Mouse (Mus musculus): Measurements from ENCODE around the gene Slc12a8. TPM values are rescaled to one million over a fixed set of nuclear protein-coding genes. Genes with fewer than 3 reads are reported as not detected.
A peak's percentile ranks its signal among the peaks of the same experiment; 100 is the strongest.

The Slc12a8 gene
- polyA plus RNA-seq, 1 experiment from 2014 or later = 0.65 TPM

DNA sequence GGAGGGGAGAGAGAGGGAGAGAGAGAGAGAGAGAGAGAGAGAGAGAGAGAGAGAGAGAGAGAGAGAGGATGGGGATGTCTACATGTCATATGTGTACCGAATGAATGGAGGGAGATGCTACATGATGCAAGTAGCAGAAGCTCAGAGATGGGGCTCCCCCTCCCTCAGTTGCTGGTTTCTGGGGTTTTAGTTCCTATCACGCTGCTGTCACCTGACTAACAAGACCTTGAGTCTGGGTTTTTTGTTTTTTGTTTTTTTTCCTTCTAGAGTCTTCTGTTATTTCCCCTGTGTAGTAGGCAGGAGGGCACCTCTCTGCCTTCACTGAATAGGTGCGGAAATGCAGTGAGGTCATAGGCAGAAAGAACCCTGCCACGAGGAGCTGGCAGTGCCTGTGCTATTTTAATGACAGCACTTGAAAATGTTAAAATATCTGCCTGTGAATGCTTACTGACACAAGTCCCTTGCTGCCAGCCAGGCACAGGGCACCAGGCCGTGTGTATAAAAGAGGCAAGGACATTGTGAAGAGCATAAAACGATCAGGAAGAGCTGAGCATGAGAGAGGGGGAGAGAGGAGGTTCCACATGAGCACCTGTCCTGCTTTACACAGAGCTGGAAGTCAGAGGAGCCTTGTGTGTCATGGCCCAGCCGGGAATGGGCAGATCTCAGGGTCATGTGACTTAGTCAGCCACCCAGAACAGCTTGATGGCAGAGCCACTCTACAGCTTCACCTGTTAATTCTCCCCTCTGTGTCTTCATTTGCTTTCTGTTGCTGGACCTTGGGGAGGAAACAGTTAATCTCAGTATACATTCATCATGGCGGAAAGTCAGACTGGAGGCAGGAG lies 89.8 kb downstream of the Slc12a8 start:
- no peaks in the 10 kb centered on the region; the same call in 1 of the 2 replicates for H3K27me3 ChIP-seq
- no peak overlapping the region for H3K9ac ChIP-seq
- H3K27ac ChIP-seq = peak overlapping the region; percentile 72
- peaks cover 32% of the 10 kb centered on the region for H3K4me1 ChIP-seq
- no peak overlapping the region; the same call in 1 of the 2 replicates for H3K4me2 ChIP-seq (replicated peaks)
- H3K9me3 ChIP-seq (replicated peaks) = no peaks in the 10 kb centered on the region
- H3K36me3 ChIP-seq = no peaks in the 10 kb centered on the region
- H3K4me3 ChIP-seq = no peak overlapping the region
- WGBS = 29% methylated on average over 8 of the region's 8 CpGs
- no peak for ATAC-seq (ENCODE audit: low FRiP score)

DNA sequence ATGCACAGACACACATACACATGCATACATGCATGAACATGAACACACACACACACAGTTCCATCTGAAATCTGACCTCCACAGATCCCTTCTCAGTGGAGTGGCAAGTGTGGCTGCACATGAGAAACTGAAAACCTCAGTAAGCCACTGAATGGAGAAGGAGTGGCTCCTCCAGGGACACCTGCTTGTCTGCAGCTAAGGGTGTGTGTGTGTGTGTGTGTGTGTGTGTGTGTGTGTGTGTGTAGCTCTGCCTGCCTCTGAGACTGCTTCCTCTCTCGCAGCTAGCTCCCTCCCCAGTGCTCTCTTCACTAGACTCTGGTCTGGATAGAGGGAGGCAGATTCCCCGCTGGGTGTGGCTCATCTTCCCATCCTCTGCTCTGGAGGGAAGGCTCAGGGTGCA lies 92.4 kb downstream of the Slc12a8 start:
- H3K9me3 ChIP-seq (replicated peaks) = no peaks in the 10 kb centered on the region
- peaks cover 32% of the 10 kb centered on the region for H3K4me1 ChIP-seq
- 83% methylated on average over 2 of the region's 2 CpGs for WGBS
- ATAC-seq (ENCODE audit: low FRiP score) = no peak
- H3K27ac ChIP-seq = no peak overlapping the region
- no peaks in the 10 kb centered on the region for H3K36me3 ChIP-seq
- no peak overlapping the region for H3K4me2 ChIP-seq (replicated peaks)
- H3K4me3 ChIP-seq = no peak overlapping the region
- no peak overlapping the region for H3K9ac ChIP-seq
- H3K27me3 ChIP-seq = no peaks in the 10 kb centered on the region; the same call in 1 of the 2 replicates

DNA sequence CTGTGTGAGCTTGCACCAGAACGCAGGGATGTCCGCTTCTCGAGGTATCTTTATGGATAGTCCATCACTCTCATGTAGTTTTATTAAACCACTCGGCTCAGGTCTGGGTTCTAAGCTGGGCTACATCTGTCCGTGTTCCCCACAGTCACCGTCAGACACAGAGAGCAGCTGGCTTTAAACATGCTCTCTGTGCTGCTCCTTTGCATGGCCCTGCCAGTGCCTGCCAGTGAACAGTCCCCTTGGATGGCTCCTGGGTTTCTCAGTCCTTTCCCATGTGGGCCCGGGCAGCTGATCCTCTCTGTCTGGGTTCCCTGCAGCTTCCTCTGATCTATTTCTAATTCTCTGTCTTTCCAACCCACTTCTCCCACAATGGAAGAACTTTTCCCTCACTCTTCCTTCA lies 93.3 kb downstream of the Slc12a8 start:
- Histone ChIP-seq H3K4me2 (replicated peaks) (no peak overlapping the region), H3K4me1 (peaks cover 28% of the 10 kb centered on the region), H3K9me3 (replicated peaks) (no peaks in the 10 kb centered on the region), H3K9ac (no peak overlapping the region), H3K27ac (no peak overlapping the region), H3K36me3 (no peaks in the 10 kb centered on the region), H3K4me3 (no peak overlapping the region), H3K27me3 (no peaks in the 10 kb centered on the region; the same call in 1 of the 2 replicates)
- no peak for ATAC-seq (ENCODE audit: low FRiP score)
- 91% methylated on average over 7 of the region's 7 CpGs for WGBS

DNA sequence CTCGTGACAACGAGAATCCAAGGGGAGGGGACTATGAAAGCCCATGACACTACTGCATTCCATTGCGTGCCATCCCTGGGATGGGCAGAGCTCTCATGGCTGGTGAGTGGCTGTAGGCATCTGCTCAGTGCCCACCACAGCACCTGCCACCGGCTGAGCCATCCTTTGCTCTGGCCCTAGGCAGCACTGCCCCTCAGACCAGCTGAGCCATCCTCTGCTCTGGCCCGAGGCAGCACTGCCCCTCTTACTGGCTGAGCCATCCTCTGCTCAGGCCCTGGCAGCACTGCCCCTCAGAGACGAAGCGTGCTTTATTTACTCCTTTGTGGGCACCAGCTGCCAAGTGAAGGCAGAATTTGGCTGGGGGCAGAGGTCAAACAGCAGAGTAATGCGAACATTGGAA lies 94.2 kb downstream of the Slc12a8 start:
- no peak overlapping the region for H3K27ac ChIP-seq
- no peaks in the 10 kb centered on the region for H3K36me3 ChIP-seq
- H3K9me3 ChIP-seq (replicated peaks) = no peaks in the 10 kb centered on the region
- H3K4me2 ChIP-seq (replicated peaks) = no peak overlapping the region
- H3K27me3 ChIP-seq = no peaks in the 10 kb centered on the region; the same call in 1 of the 2 replicates
- peaks cover 20% of the 10 kb centered on the region for H3K4me1 ChIP-seq
- no peak for ATAC-seq (ENCODE audit: low FRiP score)
- no peak overlapping the region for H3K9ac ChIP-seq
- H3K4me3 ChIP-seq = no peak overlapping the region
- WGBS = 74% methylated on average over 8 of the region's 8 CpGs

DNA sequence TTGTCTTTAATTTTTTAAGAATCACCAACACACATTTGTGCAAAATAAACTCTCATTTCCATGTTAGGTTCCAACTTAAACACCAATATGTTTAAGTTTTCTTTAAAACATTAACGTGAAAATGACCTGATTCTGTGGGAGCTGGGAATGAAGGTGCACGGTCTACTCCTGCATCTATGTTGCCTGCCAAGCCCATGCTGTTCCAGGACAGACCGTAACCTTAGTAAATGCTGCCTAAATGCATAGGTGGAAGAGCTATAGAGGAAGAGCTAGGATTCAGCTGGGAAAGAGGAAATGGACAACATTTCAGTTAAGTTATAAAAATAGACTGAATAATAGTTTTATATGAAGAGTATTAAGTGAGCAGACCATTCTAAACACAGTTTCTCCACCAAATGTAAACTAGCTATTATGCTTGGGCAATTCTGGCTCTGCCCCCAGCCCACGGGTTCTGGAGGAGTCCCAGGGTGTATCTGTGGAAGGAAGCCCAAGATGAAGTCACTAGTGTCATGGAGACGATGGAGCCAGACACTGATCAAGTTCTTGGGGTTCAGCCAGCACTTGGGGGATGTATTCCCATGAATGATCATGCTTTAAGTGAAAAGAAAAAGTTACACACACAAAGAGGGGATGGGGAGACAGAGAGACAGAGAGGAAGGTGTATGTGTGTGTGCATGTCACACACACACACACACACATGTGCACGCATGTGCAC lies 95.1 kb downstream of the Slc12a8 start:
- Histone ChIP-seq H3K27ac (no peak overlapping the region), H3K4me2 (replicated peaks) (no peak overlapping the region), H3K27me3 (no peaks in the 10 kb centered on the region; the same call in 1 of the 2 replicates), H3K4me3 (no peak overlapping the region), H3K9ac (no peak overlapping the region), H3K4me1 (peaks cover 16% of the 10 kb centered on the region), H3K9me3 (replicated peaks) (no peaks in the 10 kb centered on the region), H3K36me3 (no peaks in the 10 kb centered on the region)
- no peak for ATAC-seq (ENCODE audit: low FRiP score)
- 90% methylated on average over 6 of the region's 6 CpGs for WGBS

DNA sequence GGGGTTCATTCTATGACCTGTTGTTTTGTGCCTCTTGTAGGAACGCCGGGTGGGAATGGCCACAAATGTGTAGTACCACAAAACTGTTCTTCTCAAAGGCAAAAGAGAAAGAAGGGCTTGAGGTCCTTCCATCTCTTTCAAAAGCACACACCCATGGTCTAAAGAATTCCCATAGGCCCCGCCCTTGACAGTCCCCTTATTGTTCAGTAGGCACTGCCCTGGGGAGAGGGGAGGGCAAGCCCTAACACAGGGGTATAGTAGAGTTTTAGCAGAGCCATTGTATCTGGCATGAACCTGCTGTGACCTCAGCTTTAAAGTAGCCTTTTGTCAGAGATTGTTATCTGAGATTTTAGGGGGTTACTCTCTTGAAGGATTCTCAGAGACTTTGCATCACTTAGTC lies 98.9 kb downstream of the Slc12a8 start:
- Histone ChIP-seq H3K9me3 (replicated peaks) (0 out of 2 replicates have a peak, but pooled peaks cover 3% of the 10 kb centered on the region), H3K27ac (no peak overlapping the region), H3K36me3 (no peaks in the 10 kb centered on the region), H3K4me3 (no peak overlapping the region), H3K4me1 (peaks cover 5% of the 10 kb centered on the region), H3K4me2 (replicated peaks) (no peak overlapping the region), H3K9ac (no peak overlapping the region), H3K27me3 (no peaks in the 10 kb centered on the region)
- no peak for ATAC-seq (ENCODE audit: low FRiP score)
- WGBS = 55% methylated on average over 3 of the region's 3 CpGs

DNA sequence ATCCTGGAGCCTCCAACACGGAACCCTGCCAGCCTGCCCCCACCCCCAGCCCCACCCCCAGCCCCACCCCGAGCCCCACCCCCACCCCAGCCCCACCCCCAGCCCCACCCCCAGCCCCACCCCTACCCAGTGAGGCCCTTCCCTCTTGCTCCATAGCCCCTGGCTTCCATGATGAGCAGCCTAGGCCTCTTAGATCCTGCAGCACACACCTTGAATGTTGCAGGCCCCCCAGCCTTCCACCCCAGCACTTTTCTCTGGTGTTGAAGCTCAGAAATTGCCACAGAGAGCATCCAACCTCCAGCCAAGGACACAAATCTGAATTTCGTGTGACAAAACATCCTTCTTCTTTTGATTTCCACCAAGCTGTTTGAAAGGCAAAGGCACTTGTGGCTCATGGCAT lies 104.7 kb downstream of the Slc12a8 start:
- Histone ChIP-seq H3K4me1 (no peaks in the 10 kb centered on the region), H3K9ac (no peak overlapping the region), H3K4me3 (no peak overlapping the region), H3K36me3 (no peaks in the 10 kb centered on the region), H3K27ac (no peak overlapping the region), H3K9me3 (replicated peaks) (0 out of 2 replicates have a peak, but pooled peaks cover 3% of the 10 kb centered on the region), H3K4me2 (replicated peaks) (no peak overlapping the region), H3K27me3 (no peaks in the 10 kb centered on the region)
- WGBS = 57% methylated on average over 3 of the region's 3 CpGs
- ATAC-seq (ENCODE audit: low FRiP score) = no peak

DNA sequence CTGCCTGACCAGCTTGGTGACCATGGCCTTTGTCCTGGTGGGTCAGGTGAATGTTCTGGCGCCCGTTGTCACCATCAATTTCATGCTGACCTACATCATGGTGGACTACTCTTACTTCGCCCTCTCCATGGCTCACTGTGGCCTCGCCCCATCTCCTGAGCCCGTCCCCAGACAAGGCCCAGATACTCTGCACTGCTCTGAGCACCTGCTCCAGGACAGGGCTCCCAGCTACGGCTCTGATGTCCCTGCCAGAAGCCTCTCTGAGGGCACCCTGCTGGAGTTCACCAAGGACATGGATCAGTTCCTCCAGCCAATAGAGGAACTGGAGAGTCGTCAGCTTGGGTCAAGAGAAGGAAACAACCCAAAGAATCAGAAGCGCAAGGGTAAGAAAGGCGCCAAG lies 107.5 kb downstream of the Slc12a8 start:
- H3K27ac ChIP-seq = no peak overlapping the region
- no peaks in the 10 kb centered on the region for H3K36me3 ChIP-seq
- WGBS = 92% methylated on average over 9 of the region's 9 CpGs
- H3K4me2 ChIP-seq (replicated peaks) = no peak overlapping the region
- ATAC-seq (ENCODE audit: low FRiP score) = no peak
- no peak overlapping the region for H3K4me3 ChIP-seq
- H3K27me3 ChIP-seq = no peaks in the 10 kb centered on the region
- no peak overlapping the region for H3K9ac ChIP-seq
- 0 out of 2 replicates have a peak, but pooled peaks cover 1% of the 10 kb centered on the region for H3K9me3 ChIP-seq (replicated peaks)
- H3K4me1 ChIP-seq = no peaks in the 10 kb centered on the region

DNA sequence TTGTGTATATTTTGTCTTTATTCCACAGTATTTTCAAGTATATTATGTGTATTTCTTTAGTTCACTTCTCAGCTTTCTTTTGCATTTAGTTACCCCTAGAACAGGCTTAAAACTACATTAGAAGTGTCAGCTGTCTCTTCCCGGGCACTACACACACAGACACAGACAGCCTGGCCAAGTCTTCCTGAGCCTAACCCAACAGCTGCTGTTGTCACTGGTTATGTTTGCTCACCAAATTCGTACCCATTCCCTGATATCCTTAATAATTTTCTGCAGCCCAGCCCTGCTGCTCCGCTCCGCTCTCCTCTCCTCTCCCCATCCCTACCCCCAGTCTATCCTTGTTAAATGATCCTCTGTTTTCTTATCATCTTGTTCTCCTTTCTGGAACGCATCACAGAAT lies 112.4 kb downstream of the Slc12a8 start:
- H3K9me3 ChIP-seq (replicated peaks) = no peaks in the 10 kb centered on the region
- WGBS = 92% methylated on average over 5 of the region's 5 CpGs

DNA sequence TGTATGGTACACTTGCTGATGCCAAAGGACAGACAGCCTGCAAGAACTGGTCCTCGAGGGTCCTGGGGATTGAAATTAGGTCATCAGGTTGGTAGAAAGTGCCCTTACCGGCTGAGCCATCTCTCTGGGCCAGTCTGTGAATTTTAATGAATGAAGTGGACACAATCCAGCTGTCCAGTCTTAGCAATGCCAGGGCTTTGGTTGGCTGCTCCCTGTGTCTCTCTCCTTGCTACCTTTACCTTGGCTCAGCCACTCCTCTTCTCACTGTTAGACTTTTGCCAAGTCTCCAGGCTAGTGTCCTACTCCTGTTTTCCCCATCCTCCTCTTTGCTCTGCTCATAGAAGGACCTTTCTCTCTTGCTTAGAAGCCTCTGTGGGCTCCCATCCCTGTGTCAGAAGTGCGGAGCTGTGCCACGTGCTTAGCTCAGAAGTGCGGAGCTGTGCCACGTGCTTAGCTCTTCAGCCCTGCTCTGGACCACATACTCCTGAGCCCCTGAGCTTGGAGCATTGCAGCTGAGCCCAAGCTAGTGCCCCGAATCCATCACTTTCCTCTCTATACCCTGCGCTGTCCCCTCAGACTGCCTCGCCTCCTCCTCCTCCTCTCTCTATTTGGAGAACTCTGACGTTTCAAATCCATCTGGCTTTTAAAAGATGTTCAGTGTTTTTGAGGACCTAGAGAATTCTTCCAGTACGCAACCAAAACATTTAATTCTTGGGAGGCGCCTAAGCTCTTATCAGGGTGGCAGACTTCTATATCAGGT lies 118.9 kb downstream of the Slc12a8 start:
- no peaks in the 10 kb centered on the region for H3K4me1 ChIP-seq
- 80% methylated on average over 12 of the region's 12 CpGs for WGBS
- H3K27ac ChIP-seq = no peak overlapping the region
- H3K4me3 ChIP-seq = no peak overlapping the region
- H3K9me3 ChIP-seq (replicated peaks) = no peaks in the 10 kb centered on the region
- no peak for ATAC-seq (ENCODE audit: low FRiP score)
- no peak overlapping the region for H3K4me2 ChIP-seq (replicated peaks)
- no peaks in the 10 kb centered on the region for H3K36me3 ChIP-seq
- H3K27me3 ChIP-seq = no peaks in the 10 kb centered on the region
- no peak overlapping the region for H3K9ac ChIP-seq

More for the DNA sequence above, 112.4 kb downstream of the Slc12a8 start:
- no peaks in the 10 kb centered on the region for H3K27me3 ChIP-seq
- H3K27ac ChIP-seq = no peak overlapping the region
- no peaks in the 10 kb centered on the region for H3K36me3 ChIP-seq
- H3K9ac ChIP-seq = no peak overlapping the region
- no peaks in the 10 kb centered on the region for H3K4me1 ChIP-seq
- H3K4me2 ChIP-seq (replicated peaks) = no peak overlapping the region
- no peak overlapping the region for H3K4me3 ChIP-seq
- no peak for ATAC-seq (ENCODE audit: low FRiP score)

DNA sequence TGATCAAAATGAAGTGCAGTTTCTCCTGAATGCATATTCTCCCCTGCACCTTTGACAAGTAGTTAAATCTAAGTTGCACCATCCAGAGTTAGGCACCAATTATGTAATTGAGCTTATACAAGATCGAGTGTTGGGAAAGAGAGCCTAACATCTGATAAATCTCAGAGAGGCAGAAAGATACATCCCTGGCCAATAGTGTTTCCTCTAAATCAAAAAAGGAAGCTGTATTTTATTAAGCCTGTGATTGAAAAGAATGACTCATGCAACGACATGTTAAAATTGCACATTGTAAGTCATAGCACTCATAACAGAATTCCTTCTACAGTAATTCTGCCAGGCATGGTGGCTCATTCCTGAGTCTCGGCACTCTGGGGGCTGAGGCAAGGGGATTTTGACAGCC lies 124.7 kb downstream of the Slc12a8 start:
- peaks cover under 1% of the 10 kb centered on the region; the same call in 1 of the 2 replicates for H3K9me3 ChIP-seq (replicated peaks)
- no peak overlapping the region for H3K4me3 ChIP-seq
- no peak overlapping the region for H3K4me2 ChIP-seq (replicated peaks)
- H3K4me1 ChIP-seq = no peaks in the 10 kb centered on the region
- no peak overlapping the region for H3K27ac ChIP-seq
- H3K27me3 ChIP-seq = no peaks in the 10 kb centered on the region
- 75% methylated on average over 3 of the region's 3 CpGs for WGBS
- no peak overlapping the region for H3K9ac ChIP-seq
- no peaks in the 10 kb centered on the region for H3K36me3 ChIP-seq
- no peak for ATAC-seq (ENCODE audit: low FRiP score)

DNA sequence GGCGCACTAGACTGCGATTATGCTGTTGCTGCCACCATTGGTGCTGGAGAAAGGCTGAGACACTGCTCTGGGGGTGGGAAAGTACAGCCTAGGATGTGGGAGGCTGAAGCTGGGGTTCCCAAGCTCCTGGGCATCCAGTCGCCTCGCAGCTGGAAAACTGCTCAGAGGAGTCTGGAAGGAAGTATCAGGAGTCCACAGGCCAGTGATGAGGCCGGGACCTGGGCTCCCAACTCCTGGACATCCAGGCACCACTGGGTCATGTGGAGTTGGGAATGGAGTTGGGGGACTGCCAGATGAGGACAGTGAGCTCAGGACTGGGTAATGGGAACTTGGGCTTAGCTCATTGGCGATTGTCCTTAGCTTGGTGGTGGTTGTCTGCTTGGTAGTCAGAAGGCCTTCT lies 136.0 kb downstream of the Slc12a8 start:
- ATAC-seq (ENCODE audit: low FRiP score) = no peak
- H3K27me3 ChIP-seq = no peaks in the 10 kb centered on the region
- H3K4me3 ChIP-seq = no peak overlapping the region
- no peaks in the 10 kb centered on the region for H3K4me1 ChIP-seq
- H3K4me2 ChIP-seq (replicated peaks) = no peak overlapping the region
- WGBS = 90% methylated on average over 6 of the region's 6 CpGs
- H3K9ac ChIP-seq = no peak overlapping the region
- H3K9me3 ChIP-seq (replicated peaks) = peaks cover 19% of the 10 kb centered on the region; the same call in 1 of the 2 replicates
- H3K27ac ChIP-seq = no peak overlapping the region
- no peaks in the 10 kb centered on the region for H3K36me3 ChIP-seq
